Mouse (Mus musculus): ENCODE measurements around the gene Fbxo36.

The Fbxo36 gene

GRCm38 (mm10) chr1:84860360-84861254, 21.0 kb downstream of the Fbxo36 start:
- no peak for DNase-seq

DNA sequence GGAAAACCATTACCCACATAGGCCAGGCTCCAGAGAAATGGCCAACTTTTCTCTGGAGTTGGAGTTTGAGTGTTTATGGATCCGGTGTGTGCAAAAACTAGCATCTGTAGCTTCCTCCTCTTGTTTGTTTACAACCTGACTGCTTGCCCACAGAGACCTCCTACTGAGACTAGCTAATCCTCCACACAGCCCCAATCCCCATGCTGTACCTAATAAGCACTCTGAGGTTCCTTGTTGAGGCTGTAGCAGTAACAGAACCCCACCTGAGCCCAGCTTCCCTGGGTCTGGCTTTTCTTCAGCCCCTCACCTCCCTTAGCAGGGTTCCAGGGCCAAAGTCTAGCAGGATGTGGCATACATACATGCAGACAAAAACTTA, 21.6 kb downstream of the Fbxo36 start:
- DNase-seq, result no peak

GRCm38 (mm10) chr1:84864645-84865044, 25.0 kb downstream of the Fbxo36 start:
- DNase-seq, result no peak

DNA sequence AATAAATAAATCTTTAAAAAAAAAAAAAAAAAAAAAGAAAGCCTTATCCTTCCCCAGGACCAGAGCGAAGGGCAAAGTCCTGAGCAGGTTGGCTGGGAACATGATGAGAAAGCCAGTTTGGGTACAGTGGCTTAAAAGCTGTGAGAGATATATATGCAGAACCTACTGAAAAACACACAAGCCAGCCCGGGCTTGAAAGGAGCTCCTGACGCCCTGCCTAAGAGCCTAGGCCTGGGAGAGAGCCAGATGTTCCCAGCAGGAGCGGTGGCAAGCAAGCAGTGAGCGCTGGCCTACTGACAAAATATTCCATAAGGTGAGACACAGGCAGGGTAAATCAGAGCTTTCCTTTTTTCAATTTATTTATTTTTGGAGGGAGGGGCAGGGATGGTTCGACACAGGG, 26.6 kb downstream of the Fbxo36 start:
- DNase-seq, result no peak

DNA sequence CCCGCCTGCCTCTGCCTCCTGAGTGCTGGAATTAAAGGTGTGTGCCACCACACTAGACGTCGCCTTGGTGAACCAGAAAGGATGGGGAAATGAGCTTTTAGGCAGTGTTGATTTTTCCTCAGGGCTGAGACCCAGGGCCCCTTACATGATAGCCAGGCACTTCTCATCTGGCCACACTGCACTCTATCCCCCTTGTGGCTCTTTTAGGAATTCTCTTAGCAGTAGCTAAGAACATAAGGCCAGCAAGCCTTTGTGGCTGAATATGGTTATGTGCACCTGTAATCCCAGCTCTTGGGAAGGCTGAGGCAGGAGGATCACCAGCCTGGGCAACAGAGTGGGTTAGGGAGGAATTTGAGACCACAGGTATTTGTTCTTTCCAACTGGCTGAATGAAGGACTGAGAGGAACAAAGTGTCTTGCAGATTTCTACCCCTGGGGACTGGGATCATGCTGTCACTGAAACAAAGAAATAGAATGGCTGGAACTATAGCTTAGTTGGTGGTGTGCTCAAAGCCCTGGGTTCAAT, 27.1 kb downstream of the Fbxo36 start:
- DNase-seq, result no peak

DNA sequence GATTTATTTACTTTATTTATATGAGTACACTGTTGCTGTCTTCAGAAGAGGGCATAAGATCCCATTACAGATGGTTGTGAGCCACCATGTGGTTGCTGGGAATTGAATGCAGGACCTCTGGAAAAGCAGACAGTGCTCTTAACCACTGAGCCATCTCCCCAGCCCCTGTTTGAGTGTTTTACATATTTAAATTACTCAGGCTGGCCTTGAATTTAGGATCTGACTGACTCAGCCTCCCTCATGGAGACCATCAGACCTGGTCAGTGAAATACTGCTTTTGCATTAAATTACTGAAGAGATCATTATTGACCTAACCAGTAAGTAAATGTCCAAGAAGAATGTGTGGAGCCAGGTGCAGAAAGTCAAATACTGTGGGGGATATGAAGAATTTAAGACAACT, 28.7 kb downstream of the Fbxo36 start:
- no peak for DNase-seq

DNA sequence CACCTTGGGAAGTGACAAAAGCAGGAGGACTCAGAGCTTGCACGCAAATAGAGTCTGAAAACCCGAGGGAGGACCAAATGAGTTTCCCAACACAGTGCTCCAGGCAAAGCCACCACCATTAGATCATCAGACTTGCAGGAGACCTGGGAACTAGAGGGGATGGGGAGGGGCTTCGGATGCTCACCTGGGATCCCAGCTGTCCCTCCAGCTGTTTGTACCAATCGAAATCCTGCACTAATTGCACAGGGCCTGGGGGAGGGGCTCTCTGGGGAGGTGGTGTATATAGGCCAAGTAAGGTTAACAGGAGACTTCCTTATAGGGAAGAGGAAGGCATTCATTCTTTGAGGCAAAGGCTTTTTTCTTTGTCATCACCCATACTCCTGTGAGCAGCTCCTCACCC, 29.2 kb downstream of the Fbxo36 start:
- no peak for DNase-seq

GRCm38 (mm10) chr1:84869498-84869897, 29.9 kb downstream of the Fbxo36 start:
- no peak for DNase-seq

DNA sequence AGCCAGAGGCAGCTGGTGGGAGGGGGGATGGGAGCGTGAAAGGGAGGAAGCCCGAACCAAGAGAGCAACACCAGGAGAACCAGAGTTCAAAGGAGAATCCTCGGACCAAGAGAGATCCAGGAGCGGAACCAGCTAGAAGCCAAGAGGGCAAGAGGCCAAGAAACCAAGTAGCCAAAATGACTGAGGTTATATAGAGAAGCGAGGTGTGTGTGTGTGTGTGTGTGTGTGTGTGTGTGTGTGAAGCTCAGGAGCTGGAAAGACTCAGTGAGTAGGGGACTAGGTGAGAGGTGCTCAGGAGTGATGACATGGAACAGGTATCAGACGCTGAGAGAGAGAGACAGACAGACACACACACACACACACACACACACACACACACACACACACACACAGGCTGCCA, 31.5 kb downstream of the Fbxo36 start:
- no peak for DNase-seq

DNA sequence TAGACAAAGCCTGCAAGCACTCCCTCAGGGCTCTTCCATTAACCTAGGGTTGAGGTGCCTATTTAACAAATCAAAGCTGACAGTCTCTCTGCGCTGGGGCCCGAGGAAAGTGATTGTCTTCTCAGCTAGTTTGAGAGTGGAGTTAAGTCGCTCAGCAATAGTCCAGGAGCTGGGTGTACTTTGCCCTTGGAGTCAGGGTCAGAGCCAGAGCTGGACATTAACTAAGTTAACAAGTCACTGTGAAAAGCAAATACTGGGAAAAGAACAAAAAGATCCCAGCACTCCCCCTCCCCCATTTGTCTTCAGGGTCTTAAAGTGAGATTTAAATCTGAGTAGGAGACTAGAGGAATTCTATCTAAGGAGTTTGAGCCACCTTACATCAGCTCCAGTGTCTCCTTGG, 32.5 kb downstream of the Fbxo36 start:
- DNase-seq, result no peak

DNA sequence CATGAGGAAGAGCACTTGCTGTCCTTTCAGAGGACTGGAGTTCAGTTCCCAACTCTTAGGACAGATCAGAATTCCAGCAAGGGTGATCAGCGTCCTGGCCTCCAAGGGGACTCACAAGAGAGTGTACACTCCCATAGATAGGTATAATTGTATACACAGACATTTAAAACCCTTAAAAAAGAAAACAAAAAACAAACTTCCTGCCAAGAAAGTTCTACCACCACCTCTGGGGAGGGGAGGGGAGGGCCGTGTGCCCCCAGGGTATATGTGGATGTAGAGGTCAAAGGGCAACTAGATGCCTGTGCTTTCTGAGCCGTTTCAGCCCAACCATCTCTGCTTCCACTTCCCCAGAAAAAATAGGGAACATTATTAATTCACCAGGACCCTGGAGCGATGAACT, 33.3 kb downstream of the Fbxo36 start:
- DNase-seq, result no peak

- no peak for DNase-seq
These were observed 37.9 kb downstream of the Fbxo36 start for GRCm38 (mm10) chr1:84877590-84877989.

DNA sequence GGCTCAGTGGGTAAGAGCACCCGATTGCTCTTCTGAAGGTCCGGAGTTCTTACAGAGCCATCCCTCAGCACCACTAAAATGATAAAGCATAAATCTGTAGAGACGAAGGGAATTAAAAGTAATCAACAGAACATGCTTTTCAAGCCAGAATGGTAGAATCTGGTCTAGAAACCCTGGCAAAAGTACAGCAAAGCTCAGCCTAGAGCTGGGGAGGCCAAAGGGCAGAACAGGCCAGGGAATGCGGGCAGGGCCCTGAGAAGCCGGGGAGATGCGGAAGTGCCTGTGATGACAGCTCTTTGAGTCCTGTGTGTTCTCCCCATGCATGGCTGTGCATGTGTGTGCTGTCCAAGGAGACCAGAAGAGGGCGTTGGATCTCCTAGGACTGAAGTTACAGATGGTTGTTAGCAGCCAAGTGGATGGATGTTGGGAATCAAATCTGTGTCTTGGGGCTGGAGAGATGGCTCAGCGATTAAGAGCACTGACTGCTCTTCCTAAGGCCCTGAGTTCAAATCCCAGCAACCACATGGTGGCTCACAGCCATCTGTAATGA, 40.0 kb downstream of the Fbxo36 start:
- DNase-seq, result no peak

DNA sequence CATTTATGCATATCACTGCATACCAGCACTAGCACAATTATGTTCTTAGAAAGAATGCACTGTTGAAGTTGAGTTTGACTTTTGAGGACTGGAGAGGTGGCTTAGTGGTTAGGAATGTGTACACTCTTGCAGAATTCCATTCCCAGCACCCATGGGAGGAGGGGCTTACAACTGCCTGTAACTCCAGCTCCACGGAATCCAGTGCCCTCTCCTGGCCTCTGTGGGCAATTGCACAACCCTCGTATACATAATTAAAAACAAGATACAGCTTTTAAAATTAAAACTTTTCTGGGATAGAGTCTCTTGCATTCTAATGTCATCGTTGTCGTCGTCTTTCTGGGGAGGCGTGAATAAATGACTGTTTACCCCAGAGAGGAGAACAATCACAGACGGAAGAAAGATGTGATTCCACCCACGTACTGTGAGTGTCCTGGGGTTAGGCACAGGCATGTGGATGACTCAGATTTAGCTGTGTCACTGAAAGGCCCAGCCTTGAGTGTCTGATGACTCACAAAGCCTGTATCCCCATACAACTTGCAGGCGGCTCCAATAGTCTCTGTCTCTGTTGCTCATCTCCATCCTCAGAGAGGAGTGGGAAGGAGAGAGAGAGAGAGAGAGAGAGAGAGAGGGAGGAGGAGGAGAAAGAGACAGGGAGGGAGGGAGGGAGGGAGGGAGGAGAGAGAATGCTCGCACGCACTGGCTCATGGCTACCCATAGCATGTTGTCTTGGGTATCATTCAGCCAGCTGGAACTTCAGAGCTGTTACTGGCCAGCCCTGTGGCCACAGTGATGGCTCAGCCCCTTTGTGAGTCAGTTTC, 41.8 kb downstream of the Fbxo36 start:
- peak; percentile 47 for DNase-seq

DNA sequence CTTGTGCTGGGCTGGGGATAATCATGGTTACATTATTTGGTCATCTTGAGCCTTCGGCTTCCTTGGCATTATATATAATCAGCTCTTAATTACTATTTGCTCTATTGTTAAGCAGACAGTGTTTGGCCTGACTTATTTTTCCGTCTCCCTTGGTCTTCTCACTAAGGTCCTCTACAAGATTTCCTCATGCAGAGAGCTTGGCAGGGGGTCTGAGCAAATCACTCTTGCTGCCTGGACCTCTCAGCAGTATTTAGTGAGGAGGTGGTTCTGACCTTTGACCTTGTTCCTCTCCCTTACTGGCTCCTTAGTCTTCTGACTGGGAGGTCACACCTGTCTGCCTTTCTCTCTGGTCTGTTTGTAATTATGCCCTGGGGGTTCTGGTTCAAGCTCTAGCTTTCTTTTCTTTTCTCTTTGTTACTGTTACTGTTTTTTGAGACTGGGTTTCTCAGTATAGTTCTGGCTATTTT, 42.5 kb downstream of the Fbxo36 start:
- DNase-seq, result no peak

GRCm38 (mm10) chr1:84882937-84883336, 43.3 kb downstream of the Fbxo36 start:
- DNase-seq, result no peak

DNA sequence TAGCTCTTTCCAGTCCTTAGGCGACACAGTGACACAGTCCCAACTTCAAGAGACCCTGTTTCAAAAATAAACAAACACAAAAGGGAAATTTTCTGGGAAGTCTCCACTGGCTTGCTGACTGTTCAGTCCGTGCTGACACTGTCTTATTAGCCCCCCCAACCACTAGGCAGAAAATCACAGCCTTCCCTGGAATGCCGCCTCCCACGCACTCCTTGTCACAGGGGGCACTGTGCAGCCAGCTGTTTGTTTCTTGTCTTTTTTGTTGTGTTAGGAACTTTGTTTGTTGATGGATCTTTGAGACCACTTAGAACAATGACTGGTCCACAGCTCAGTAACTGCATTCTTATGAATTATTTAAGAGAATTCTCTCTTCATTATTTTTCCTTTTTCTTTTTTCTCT, 44.2 kb downstream of the Fbxo36 start:
- DNase-seq, result no peak

DNA sequence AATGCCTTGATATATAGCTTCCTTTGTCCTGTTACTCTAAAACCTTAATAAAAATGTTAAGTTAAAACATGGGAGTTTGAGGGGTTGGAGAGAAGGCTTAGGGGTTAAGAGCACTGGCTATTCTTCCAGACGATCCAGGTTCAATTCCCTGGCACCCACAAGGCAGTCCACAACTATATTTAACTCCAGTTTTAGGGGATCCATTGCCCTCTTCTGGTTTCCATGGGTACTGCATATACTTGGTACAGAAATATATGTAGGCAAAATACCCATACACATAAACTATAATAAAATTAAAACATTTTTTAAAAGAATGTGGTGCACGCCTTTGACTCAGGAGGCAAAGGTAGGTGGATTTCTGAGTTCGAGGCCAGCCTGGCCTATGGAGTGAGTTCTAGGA, 45.5 kb downstream of the Fbxo36 start:
- DNase-seq, result no peak

DNA sequence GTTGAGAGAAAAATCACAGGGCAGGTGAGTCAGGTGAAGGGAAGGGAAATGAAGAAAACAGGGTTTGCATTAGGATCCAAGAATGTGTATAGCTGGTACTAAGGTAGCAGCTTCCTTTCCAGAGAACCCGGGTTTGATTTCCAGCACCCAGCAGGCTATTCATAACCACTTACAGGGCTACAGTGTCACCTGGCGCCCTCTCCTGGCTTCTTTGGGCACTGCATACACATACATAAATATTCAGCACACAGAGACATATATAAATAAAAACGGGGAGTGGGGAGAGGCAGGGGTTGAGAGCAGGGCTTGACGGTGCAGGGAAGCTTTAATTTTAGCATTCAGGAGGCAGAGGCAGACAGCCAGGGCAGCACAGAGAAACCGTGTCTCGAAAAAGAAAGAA, 46.3 kb downstream of the Fbxo36 start:
- DNase-seq, result no peak

GRCm38 (mm10) chr1:84889330-84890004, 49.8 kb downstream of the Fbxo36 start:
- no peak for DNase-seq

DNA sequence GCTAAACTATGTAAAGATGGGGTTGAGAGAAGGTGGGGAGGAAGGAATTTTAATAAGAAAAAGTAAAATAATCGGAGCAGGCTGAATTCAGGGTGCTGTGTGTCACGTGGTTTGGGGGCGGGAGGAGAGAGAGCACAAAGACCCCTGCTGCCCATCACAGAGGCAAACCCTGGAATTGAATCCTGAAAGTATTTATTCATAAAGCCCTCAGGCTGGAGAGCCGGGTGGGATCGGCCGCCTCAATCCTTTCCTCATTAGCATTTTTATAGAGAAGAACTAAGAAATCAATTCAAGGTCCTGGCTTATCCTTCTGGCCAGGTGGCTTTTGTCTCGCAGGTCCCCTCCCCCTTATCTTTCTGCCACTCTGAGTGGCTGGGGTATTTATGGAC, 50.4 kb downstream of the Fbxo36 start:
- no peak for DNase-seq

DNA sequence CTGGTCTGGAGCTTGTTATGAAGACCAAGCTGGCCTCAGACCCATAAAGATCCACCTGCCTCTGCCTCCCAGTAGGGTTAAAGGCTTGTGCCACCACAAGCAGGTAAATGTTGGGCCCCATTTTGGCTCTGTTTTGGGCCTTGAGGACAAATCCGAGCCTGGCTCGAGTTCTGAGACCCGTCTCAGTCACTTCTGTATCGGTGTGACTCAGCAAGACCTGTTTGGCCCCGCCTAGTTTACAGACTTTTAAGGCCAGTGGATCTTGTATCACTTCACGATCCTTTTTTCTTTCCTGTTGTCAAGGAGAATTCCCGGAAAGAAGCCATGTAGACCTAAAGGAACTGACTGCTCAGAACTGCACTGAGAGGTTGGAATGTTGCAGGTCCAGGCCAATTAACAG, 50.9 kb downstream of the Fbxo36 start:
- no peak for DNase-seq

- no peak for DNase-seq
These were observed 52.1 kb downstream of the Fbxo36 start for GRCm38 (mm10) chr1:84891746-84892145.

All from layer of hippocampus, adult 9-11 months (tissue).